Mouse (Mus musculus): ENCODE measurements around the gene Casp7. TPM values are rescaled to one million over a fixed set of nuclear protein-coding genes. Genes with fewer than 3 reads are reported as not detected.
A peak's percentile ranks its signal among the peaks of the same experiment; 100 is the strongest.
"Not testable (repeated sequence)": the region's sequence is repeated elsewhere in the genome, so short reads cannot be mapped to it uniquely, and the experiment has no call there.

The Casp7 gene
- total RNA-seq (2021): 1 to 10 TPM; 7.1 to 8.9 TPM
- long read RNA-seq, transcript Casp7-201 (7 exons, 2,350 nt): major isoform, 13 of 14 reads
- long read RNA-seq, partial matches to known transcripts: 0 of 14 reads
- long read RNA-seq, other reads (novel, unspliced or antisense): 0 of 14 reads

DNA sequence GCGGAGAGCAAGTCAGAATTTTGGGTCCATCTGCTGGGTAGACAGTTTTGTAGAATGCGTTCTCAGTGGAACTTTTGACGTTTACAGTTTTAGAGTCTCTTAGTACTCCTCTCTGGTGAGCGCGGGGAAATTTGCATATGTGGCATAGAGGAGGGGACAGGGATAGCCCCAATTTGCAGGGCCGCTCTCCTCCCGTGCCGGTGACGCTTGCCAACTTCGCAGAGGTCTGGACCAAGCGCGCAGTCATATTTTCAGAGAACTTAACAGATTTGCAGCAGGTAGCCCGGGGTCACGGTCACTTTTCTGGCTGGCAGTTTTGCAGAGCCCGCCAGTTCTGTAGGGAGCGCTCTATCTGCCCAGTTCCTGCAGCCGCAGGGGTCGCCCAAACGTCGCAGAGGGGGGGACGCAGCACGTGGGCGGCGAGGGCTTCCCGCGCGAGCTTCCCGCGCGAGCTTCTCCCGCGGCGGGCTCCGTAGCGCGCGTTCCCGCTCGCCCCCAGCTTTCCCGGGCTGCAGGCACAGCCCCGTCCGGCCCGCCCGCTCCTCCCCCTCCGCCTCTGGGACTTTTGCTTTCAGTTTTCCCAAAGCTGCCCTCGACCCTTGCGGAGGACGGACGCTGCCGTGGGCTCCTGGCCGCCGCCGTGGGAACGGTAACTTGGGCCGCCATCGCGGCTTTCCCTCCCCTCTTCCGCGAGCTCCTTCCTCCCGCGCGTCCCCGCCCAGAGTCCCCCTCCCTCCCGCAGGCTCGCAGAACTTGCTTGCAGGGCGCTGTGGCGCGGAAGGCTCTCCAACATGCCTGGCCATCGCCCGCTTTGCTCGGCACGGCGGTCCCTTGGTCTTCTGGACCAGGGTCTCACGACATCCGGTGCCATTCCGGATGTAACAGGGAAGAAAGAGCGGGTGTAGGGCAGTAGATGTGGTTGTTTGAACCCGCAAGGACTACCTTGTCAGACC lies at the start of gene Casp7:
Casp7 (plus strand) TSS at position 461 of the 953 bp plus-strand sequence.
- DNase-seq (ENCODE audit: low spot score in 2 of 2): peak; percentile 33 to 60

DNA sequence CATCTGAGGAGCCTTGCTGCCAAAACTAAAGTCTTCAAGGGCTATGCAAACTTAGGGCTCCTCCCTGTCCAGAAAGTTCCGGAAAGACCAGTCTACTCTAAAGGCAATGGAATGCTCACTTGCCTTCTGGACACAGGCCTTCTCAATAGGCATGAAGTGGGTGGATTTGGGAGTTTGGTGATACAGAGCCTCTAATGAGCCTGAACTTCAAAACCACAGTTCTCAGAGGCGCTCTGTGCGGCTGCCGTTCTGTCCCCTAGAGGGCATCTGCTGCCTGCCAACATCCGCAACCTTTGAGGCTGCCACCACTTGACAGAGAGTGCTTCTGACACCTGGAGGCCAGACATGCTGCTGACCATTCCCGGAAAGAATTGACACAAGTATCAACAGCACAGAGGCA lies 47.6 kb upstream of the Casp7 start:
- no peak for DNase-seq (ENCODE audit: low spot score in 2 of 2)

DNA sequence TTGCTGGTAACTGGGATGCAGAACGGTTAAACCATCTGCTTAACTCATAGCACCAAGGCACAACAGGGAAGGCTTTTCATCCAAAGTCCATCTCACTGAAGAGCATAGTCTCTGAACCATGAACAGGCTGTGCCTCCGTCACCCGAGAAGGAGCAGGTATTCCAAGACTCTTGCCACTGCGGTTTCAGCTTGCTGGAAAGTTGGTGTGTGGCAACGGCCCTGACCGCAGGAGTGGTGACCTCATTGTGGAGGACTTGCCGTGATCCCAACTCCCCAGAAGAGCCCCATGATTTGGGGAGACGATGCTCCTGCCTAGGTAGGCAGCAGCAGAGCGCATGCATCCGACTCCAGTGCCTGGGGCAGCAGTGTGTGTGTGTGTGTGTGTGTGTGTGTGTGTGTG lies 43.2 kb upstream of the Casp7 start:
- no peak for DNase-seq (ENCODE audit: low spot score in 2 of 2)

DNA sequence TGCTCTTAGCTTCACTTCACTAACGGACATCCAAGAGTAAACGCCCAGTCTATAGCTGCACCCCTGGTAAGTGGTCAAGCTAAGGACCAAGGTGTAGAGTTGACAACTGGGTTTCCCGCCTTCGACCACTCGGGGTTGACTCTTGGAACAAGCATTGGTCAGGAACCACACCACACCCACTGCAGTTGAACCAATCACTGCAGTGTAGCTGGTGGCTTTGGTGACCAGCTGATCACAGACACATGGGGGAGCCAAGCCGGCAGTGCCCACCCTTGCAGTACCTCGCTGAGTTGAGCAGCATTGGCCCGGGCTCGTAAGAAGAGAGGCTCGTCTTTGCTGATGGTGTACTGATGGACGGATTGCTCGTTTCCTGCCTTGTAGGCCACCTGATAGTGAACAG lies 41.7 kb upstream of the Casp7 start:
- DNase-seq (ENCODE audit: low spot score in 2 of 2): no peak

DNA sequence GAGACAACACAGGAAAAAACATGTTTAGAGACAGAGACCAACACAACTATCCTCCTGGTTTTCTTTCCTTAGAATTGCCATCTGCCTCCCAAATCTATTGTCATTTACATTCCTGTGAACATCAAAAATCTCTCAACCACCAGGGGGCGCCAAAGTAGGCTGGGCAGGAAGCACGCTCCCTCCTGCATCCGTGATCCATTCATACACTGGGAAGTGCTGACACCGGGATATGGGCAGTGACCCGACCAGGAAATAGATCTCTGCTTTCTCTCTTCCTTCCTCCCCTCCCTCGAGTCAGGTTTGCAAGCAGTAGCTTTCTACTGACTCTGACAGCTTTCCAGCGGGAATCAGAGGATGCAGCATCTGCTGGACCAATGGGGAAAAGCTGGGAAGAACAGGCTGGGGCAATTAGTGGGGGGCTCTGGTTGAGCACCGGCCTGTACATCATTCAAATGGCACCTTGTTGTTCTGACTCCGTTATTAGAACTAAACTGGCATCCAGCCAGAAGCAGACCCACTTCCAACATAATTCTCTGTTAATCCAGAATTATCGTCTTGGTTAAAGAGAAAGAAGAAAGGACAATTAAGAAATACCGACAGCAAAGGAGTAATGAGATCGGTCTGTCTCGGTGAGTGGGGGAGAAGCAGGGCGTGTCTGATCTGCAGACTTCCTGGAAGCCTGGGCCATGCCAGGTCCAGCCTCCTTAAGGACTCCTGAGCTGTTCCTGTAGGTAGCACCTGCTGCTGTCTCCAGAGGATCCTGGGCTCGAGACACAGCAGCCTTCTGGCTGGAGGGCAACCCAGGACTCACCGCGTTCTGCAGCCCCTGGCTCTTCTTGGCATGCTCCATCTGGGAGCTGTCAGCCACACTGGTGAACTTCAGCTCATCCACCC lies 40.2 kb upstream of the Casp7 start:
- peak; percentile 65 to 73 for DNase-seq (ENCODE audit: low spot score in 2 of 2)

DNA sequence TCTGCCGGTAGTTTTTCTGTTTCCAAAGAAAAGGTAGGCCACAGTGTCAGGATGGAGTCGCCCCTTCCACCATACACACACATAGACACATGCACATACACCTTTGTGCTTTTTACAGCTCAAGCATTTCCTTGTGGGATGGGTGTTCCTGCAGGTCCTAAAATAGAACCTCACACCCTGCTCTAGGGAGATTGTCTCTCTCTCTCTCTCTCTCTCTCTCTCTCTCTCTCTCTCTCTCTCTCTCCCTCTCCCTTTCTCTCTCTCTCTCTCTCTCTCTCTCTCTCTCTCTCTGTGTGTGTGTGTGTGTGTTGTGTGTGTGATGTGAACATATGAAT lies 39.6 kb upstream of the Casp7 start:
- not testable (repeated sequence) for DNase-seq (ENCODE audit: low spot score in 2 of 2)

DNA sequence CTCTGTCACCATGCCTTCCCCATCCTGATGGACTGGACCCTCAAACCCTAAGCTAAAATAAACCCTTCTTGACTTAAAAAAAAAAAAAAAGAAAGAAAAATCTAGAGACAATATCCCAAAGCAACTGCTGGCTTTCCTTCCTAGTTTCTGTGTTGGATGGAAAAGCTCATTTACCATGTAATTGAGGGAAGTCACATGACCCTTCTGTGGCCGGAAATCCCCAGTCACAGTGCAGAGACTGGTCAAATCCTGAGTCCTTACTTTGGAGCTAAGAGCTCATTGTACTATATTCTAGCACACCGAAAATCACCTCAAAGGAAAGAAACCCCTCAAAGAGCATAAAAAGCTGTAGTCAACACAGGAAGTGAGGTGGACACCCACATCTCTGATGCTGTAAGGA lies 38.0 kb upstream of the Casp7 start:
- no peak for DNase-seq (ENCODE audit: low spot score in 2 of 2)

DNA sequence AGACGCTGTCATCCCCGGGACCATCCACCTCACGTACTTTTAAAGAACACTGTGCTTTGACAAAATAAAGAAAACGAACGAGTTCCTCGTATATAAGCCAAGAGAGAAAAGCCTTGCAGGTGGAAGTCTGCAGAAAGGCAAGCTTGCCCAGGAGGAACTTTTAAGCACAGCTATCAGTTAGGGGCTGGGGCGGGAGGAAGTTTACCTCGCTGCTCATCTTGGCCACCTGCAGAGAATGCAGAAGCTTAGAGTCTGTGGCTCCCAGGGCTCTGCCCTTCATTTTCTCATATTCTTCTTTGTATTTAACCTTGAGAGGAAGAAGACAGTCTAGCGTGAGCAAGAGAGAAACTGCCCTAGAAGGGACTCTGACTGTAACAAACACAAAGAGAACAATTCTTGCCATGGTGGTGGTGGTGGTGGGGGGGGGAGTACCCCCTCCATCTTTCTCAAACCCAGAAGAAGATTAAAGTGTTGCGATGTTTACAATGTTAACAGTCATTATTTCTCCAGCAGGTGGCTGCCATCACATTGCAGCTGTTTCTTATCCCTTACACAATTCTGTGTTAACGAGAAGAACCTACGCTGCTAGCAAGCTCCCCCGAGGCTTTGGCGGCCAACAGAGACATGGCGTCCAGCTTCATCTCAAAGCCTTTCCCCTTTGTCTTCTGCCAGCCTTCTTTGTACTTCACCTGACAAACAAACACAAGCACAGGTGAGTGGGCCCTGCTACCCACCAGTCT lies 33.0 kb upstream of the Casp7 start:
- DNase-seq (ENCODE audit: low spot score in 2 of 2): no peak

DNA sequence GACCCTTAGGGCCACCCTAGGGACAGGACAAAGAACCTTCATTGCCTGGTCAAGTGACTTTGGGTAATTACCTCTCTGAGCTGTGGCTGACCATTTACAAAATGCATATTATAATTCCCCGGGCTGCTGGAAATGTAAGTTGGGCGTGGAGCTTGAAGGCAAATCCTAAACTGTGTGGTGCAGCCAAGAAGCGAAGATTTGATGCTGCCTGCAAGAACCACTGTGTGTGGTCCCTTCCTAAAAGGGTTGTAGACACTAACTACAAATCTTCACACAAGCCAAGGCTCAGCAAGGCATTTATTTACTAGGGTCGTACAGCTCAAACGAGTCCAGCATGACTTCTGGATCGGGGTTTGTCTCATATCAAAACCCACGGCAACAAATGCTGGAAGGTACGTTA lies 32.4 kb upstream of the Casp7 start:
- no peak for DNase-seq (ENCODE audit: low spot score in 2 of 2)

DNA sequence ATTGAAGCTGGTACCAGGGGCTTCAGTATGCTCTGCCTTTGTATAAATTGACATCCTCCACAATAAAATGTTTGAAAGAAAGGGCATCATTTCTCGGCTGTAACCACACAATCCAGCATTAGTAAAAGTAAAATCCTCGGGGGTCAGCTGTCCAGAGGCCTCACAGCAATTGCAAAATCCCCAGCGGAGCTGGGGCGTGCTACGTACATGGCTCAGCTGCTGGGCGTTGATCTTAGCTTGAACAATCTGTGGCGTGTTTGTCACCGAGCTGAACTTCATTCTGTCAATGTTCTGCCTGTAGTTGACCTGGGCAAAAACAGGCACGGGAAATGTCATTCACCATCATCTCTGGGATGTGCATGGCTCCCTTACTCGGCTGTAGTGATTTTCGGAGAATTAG lies 30.8 kb upstream of the Casp7 start:
- no peak for DNase-seq (ENCODE audit: low spot score in 2 of 2)

DNA sequence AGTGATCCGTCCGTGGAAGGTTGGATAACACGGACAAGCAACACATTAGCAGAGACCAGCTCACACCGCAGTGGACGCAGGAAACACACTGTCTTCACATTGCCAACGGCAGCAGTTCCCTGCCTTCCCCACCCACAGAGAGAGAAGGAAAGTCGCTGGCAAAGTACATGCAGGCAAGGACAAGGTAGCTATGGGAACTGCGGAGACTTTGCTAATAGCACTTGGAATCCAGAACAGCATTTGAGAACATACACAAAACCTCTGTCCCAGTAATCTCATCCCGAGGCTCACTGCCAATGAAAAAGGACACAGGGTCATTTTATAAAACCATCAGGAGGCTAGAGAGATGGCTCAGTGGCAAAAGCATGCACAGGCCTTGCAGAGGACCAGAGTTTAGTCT lies 30.3 kb upstream of the Casp7 start:
- no peak for DNase-seq (ENCODE audit: low spot score in 2 of 2)

DNA sequence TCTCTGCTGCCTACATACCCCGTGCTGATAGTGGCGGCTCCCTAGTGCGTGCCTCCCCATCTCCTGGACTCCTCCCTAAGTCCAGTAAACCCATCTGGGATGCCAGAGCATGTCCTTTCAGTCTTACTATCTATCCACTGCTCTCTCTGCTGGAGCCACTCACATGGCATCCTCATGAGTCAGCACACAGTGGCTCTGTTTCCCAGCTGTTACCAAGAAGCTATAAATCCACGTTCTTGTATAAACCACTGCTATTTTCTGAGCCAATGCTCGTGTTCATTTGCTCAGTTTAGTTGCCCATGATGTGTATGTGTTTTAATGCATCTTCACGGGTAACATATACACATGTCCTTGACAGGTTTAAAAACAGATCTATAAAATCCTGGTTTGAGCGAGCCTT lies 29.2 kb upstream of the Casp7 start:
- DNase-seq (ENCODE audit: low spot score in 2 of 2): no peak

DNA sequence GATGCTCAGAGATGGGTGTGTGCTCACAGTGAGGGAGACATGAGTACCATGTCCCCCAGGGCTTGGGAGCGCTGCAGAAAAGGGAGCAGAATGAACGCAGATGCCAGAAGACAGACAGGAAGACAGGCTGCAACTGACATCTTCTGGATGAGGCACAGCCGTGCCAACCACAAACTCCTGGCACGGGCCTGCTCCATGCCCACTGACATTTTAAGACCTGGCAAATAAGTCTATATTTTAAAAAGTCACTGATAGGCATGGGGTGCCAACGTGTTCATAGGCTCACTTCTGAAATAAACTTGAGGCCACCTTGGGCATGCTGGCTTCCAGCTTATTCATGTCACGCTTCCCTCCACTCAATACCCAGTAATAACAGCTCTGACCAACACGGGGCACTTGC lies 28.0 kb upstream of the Casp7 start:
- DNase-seq (ENCODE audit: low spot score in 2 of 2): no peak

DNA sequence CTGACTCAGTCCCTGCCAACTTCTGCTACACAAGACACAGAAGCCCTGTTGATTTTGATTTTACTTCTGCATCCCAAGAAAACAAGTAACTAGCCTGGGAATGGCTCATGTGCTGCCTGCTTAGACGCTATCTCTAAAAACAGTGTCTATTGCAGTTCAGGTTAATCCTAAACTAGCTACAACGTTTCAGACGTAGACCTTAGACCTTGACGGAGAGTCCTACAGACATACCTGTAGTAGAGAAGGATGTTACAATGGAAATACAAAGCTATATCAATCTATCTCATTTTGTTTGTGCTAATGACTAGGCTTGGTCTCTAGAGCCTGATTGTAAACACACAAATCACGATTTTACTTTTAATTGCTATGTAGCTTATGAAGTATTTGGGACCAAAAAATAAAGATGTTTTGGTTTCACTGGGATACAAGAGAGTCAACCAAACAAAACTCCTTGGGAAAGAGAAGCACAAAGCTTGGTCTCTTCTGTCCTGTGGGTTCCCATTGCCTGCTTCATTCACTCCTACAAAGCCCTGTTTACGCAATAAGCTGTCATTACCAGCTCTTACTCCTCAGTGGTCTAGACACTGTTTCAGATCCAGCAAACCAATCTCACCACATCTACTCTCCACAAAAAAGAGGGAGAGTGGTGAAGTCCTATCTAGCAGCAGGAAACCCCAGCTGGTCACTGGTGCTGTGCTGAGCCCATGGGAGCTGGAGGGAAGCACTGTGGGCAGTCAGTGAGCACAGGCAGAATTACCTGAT lies 26.4 kb upstream of the Casp7 start:
- DNase-seq (ENCODE audit: low spot score in 2 of 2): no peak

DNA sequence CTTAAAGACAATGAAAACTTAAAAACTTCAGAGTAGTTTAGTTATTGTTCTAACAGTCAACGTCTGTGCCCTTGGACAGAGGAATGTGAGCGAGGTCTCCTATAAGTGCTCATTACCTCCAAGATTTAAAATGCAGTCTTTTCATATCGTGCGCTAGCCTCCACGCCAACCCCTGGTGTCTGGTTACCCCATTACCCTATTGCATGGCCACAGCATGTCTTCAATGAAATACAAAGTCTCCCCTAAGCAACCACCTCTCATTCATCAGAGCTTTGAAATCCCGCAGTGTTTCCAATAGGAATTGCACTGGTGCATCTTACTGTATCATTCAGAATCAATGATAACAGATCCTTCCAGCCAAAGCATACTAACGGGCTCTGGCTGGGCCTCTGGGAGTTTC lies 24.7 kb upstream of the Casp7 start:
- no peak for DNase-seq (ENCODE audit: low spot score in 2 of 2)

DNA sequence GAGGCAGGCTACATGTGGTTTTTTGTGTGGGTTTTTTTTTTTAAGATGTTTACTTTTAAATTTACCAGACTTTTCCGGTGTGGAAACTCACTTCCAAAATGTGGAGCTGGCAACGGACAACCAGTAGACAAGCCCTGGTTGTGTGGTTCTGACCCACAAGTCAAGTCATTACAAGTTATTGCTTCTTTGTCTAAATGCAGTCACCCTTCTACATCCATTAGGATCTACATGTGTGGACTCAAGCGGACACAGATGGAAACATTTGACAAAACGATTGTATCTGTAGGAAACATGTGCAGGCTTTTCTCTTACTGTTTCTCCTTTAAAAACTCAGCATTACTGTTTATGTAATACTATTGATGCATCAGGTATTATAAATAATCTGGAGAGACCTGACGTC lies 23.7 kb upstream of the Casp7 start:
- no peak for DNase-seq (ENCODE audit: low spot score in 2 of 2)

DNA sequence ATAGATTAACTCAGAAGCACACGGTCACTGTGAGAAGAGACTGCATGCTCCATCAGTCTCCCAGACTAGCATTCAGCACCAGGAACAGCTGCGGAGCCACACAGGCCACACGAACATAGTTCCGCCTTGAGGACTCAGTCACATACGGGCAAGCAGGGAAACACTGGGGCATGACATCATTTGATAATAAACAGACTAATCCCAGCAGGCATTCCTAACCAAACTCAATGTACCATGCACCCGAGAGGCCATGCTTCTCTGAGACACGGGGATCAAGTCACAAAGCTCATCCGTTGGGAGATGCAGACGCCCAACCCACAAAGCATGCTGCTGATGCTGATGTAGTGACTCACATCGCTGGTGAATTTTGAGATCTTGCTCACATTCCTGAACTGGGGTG lies 22.9 kb upstream of the Casp7 start:
- DNase-seq (ENCODE audit: low spot score in 2 of 2): no peak

DNA sequence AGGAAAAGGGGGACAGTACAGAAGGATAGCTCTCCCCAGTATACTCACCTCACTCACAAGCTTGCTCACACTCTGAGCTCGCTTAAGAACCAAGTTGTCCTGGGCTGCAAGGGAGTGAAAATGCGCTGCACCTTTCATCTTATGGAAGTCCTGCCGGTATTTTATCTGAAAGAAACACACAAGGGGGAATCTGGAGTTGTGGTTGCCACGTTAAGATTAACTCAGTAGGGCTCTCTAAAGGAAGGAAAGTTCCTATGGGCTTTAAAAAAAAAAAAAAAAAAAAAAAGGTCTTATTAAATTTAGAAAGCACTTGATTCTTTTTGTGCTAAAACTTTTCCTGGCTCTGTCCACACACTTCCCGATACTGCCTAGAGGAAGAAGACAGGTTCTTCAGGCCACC lies 18.9 kb upstream of the Casp7 start:
- DNase-seq (ENCODE audit: low spot score in 2 of 2): no peak

DNA sequence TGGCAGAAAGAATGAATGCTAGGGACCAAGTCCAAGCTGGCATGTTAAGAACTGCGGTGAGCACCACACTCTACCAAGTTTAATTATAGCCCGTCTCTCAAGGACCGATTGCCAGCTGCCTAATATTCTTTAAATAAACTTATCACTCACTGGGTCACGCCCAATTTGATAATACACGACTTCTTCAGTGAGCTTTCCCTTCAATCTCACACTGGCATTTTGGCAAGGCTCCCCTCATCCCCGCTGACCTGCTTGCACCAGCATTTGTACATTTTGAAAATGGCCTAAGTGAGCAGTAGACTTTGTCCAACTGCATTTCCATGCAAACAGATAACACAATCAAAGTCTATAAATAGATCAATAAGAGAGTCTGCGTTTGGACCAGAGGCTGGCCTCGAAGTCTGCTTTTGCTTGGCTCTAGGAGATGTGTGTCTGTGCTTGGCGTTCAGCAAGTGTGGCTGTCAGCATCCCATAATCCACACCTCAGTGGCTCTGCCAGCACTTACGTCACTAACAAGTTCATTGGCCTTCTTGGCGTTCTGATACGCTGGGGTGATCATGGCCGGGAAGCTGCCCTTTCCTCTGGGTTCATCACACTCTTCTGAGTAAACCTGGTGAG lies 18.3 kb upstream of the Casp7 start:
- no peak for DNase-seq (ENCODE audit: low spot score in 2 of 2)

DNA sequence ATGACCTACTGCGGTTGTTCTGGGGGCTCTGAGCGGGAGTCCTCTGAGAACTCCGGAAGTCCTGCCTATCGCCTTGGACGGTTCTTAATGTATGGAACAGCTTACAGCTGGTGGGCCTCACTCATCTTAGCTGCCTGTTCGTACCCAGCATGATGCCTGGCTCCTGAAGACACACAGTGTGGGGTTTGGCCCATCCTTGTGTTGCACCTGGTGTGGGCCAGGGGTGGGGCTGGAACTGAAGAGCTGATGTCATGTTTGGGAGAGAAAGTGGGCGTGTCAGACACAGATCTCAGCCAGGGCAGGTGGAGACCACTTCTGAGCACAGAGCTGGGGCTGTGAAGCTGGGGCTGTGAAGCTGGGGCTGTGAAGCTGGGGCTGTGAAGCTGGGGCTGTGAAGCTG lies 16.6 kb upstream of the Casp7 start:
- DNase-seq (ENCODE audit: low spot score in 2 of 2): no peak

Data from layer of hippocampus, postnatal 10 days (tissue).